In genomic region chr11:59808170-59808960, GRCm38 (mm10) we compare ENCODE assay signal across 8 mouse cellular contexts. TPM values are rescaled to one million over a fixed set of nuclear protein-coding genes. Genes with fewer than 3 reads are reported as not detected.
DNase-seq lines count a peak whose midpoint lies in the region; ATAC-seq and TF ChIP-seq lines count a peak whose summit lies in the region.

No protein-coding gene starts in this region.

- H3K9ac ChIP-seq in limb, embryonic 14.5 days (ENCODE audit: low read depth, low read length, severe bottlenecking): peak overlapping the region; percentile 98
- H3K9ac ChIP-seq in stomach, postnatal 0 days (ENCODE audit: low read length): peak overlapping the region; percentile 97

- TF ChIP-seq CTCF in testis, adult 2 months (IDR thresholded peaks at IDR 0.05; ENCODE audit: control insufficient read depth, insufficient read depth, insufficient replicate concordance, low read depth, low read length): no peak
- peak; percentile 33 for TF ChIP-seq CTCF in stomach, postnatal 0 days (IDR thresholded peaks at IDR 0.05; ENCODE audit: low read depth)

- TF ChIP-seq EP300 in stomach, postnatal 0 days (optimal IDR thresholded peaks at IDR 0.05): no peak

- peak overlapping the region; percentile 72 for H3K4me2 ChIP-seq in limb, embryonic 14.5 days (replicated peaks; ENCODE audit: low read depth, low read length, severe bottlenecking)
- peak overlapping the region; percentile 84 for H3K4me2 ChIP-seq in stomach, postnatal 0 days (replicated peaks; ENCODE audit: low read depth)

- peaks cover 7% of the 10 kb centered on the region for H3K4me1 ChIP-seq in testis, adult 2 months (ENCODE audit: control insufficient read depth, insufficient read depth, low read length)
- H3K4me1 ChIP-seq in limb, embryonic 14.5 days (ENCODE audit: control insufficient read depth, insufficient read depth, low read length): peaks cover 8% of the 10 kb centered on the region
- H3K4me1 ChIP-seq in stomach, postnatal 0 days (replicated peaks; ENCODE audit: control insufficient read depth, insufficient read depth): 0 out of 2 replicates have a peak, but pooled peaks cover 5% of the 10 kb centered on the region

- no peaks in the 10 kb centered on the region; the same call in 1 of the 2 replicates for H3K36me3 ChIP-seq in testis, adult 2 months (ENCODE audit: control insufficient read depth, insufficient read depth, low read length)
- H3K36me3 ChIP-seq in limb, embryonic 14.5 days (ENCODE audit: control insufficient read depth, insufficient read depth, low read length): peaks cover 46% of the 10 kb centered on the region
- H3K36me3 ChIP-seq in stomach, postnatal 0 days (ENCODE audit: control insufficient read depth, insufficient read depth, low read length): peaks cover 18% of the 10 kb centered on the region

- H3K9me3 ChIP-seq in limb, embryonic 14.5 days (ENCODE audit: control insufficient read depth, low read length): no peaks in the 10 kb centered on the region
- no peaks in the 10 kb centered on the region for H3K9me3 ChIP-seq in stomach, postnatal 0 days (ENCODE audit: control insufficient read depth, low read length)

- no peak for ATAC-seq in limb, embryonic 14.5 days (ENCODE audit: low FRiP score, low read depth)
- no peak for ATAC-seq in stomach, postnatal 0 days (ENCODE audit: low FRiP score, low TSS enrichment)

- peak overlapping the region; percentile 90 for H3K4me3 ChIP-seq in testis, adult 2 months (ENCODE audit: control insufficient read depth, low read depth, low read length)
- peak overlapping the region; percentile 80 for H3K4me3 ChIP-seq in limb, embryonic 14.5 days (replicated peaks; ENCODE audit: low read length)
- peak overlapping the region; percentile 79 for H3K4me3 ChIP-seq in stomach, postnatal 0 days (ENCODE audit: low read depth, low read length)

- H3K27me3 ChIP-seq in testis, adult 2 months (ENCODE audit: control insufficient read depth, insufficient read depth, low read length): no peaks in the 10 kb centered on the region
- no peaks in the 10 kb centered on the region for H3K27me3 ChIP-seq in limb, embryonic 14.5 days (ENCODE audit: control insufficient read depth, insufficient read depth, low read length)
- H3K27me3 ChIP-seq in stomach, postnatal 0 days (ENCODE audit: control insufficient read depth, insufficient read depth, low read length): no peaks in the 10 kb centered on the region

- peak; percentile 40 to 47 for DNase-seq in cerebellum, postnatal 25 days
- DNase-seq in cerebellum, postnatal 36 days: no peak
- no peak for DNase-seq in testis, postnatal 14 days (ENCODE audit: low spot score)
- DNase-seq in limb, embryonic 14.5 days (ENCODE audit: low spot score): no peak
- no peak for DNase-seq in stomach, postnatal 0 days (ENCODE audit: low spot score)
- no peak for DNase-seq in left cerebral cortex, adult 9 months (ENCODE audit: low spot score in 2 of 2)
- DNase-seq in Muller cell, postnatal 12 days (ENCODE audit: inconsistent ontology term): no peak

- H3K27ac ChIP-seq in testis, adult 2 months (ENCODE audit: control insufficient read depth, insufficient read depth, low read depth, low read length): peak overlapping the region; percentile 10; the same call in 1 of the 2 replicates
- no peak overlapping the region for H3K27ac ChIP-seq in limb, embryonic 14.5 days (replicated peaks; ENCODE audit: low read depth, low read length)
- peak overlapping the region; percentile 97 for H3K27ac ChIP-seq in stomach, postnatal 0 days (replicated peaks)

- WGBS in limb, embryonic 14.5 days: 69% methylated on average over 14 of the region's 14 CpGs
- 60% methylated on average over 14 of the region's 14 CpGs for WGBS in stomach, postnatal 0 days

- TF ChIP-seq POLR2A in testis, adult 2 months (IDR thresholded peaks at IDR 0.05; ENCODE audit: control insufficient read depth, low read depth, low read length): no peak
- TF ChIP-seq POLR2A in limb, embryonic 14.5 days (IDR thresholded peaks at IDR 0.05; ENCODE audit: borderline replicate concordance, extremely low read depth, insufficient read depth, insufficient read length): no peak

RNA-seq across cellular contexts. Expression of gene Flcn, which starts 1.5 kb away (rescaled TPM):
- polyA plus RNA-seq in testis, adult 2 months (2012; rRNA removed): 20.0 and 20.3 TPM in 2 replicates
- 51.1 and 63.5 TPM in 2 replicates for polyA plus RNA-seq in limb, embryonic 14.5 days (2012; rRNA removed)
- 27.6 and 33.1 TPM in 2 replicates for polyA plus RNA-seq in limb, embryonic 14.5 days (2014; fragmentation: Nextera tagmentation; extraction: Ambion mirVana)
- polyA plus RNA-seq in stomach, postnatal 0 days (2015; fragmentation: Nextera tagmentation; extraction: Ambion mirVana): 16.1 and 16.9 TPM in 2 replicates

RNA-seq across cellular contexts. Expression of gene Pld6, which starts 20.9 kb away (rescaled TPM):
- 101 and 110 TPM in 2 replicates for polyA plus RNA-seq in testis, adult 2 months (2012; rRNA removed)
- 5.1 and 5.9 TPM in 2 replicates for polyA plus RNA-seq in limb, embryonic 14.5 days (2012; rRNA removed)
- polyA plus RNA-seq in limb, embryonic 14.5 days (2014; fragmentation: Nextera tagmentation; extraction: Ambion mirVana): 0.58 and 1.4 TPM in 2 replicates
- polyA plus RNA-seq in stomach, postnatal 0 days (2015; fragmentation: Nextera tagmentation; extraction: Ambion mirVana): 5.9 and 6.7 TPM in 2 replicates

RNA-seq across cellular contexts. Expression of gene Nt5m, which starts 30.9 kb away (rescaled TPM):
- polyA plus RNA-seq in testis, adult 2 months (2012; rRNA removed): 97.1 and 100 TPM in 2 replicates
- polyA plus RNA-seq in limb, embryonic 14.5 days (2012; rRNA removed): 39.7 and 47.3 TPM in 2 replicates
- 41.9 and 43.1 TPM in 2 replicates for polyA plus RNA-seq in limb, embryonic 14.5 days (2014; fragmentation: Nextera tagmentation; extraction: Ambion mirVana)
- polyA plus RNA-seq in stomach, postnatal 0 days (2015; fragmentation: Nextera tagmentation; extraction: Ambion mirVana): 21.9 and 23.4 TPM in 2 replicates

RNA-seq across cellular contexts. Expression of gene Cops3, which starts 31.3 kb away (rescaled TPM):
- polyA plus RNA-seq in testis, adult 2 months (2012; rRNA removed): 44.1 and 56.9 TPM in 2 replicates
- 70.6 and 84.2 TPM in 2 replicates for polyA plus RNA-seq in limb, embryonic 14.5 days (2012; rRNA removed)
- 192 and 198 TPM in 2 replicates for polyA plus RNA-seq in limb, embryonic 14.5 days (2014; fragmentation: Nextera tagmentation; extraction: Ambion mirVana)
- 90.8 and 92.8 TPM in 2 replicates for polyA plus RNA-seq in stomach, postnatal 0 days (2015; fragmentation: Nextera tagmentation; extraction: Ambion mirVana)

Comparison
In these comparisons a context has a peak if more than half of its experiments do, and no peak if none do; other contexts are left out.
1. DNase-seq: peak in cerebellum, postnatal 25 days (2 of 2); none in cerebellum, postnatal 36 days (0 of 2), testis, postnatal 14 days (single experiment), limb, embryonic 14.5 days (single experiment), stomach, postnatal 0 days (single experiment), left cerebral cortex, adult 9 months (0 of 2) and Muller cell, postnatal 12 days (single experiment).
2. RNA of gene Pld6, which starts 20.9 kb away (polyA plus RNA-seq): 101 to 110 TPM in testis, adult 2 months; 5.9 to 6.7 TPM in stomach, postnatal 0 days and 0.58 to 5.9 TPM in limb, embryonic 14.5 days; every median in the first group is over 10 times any median in the second.
3. Peak in every context shown above with its lines, with median percentiles within 50 percentile points of each other: H3K4me3 ChIP-seq.